Mouse (Mus musculus) CH12.LX (cell line): ENCODE results near the gene Zfp93. TPM values are rescaled to one million over a fixed set of nuclear protein-coding genes. Genes with fewer than 3 reads are reported as not detected.

Experiments
- DNase-seq: peaks from one replicate; pipeline ENCODE4 v3.0.0-alpha.2; 2013; ENCODE audit errors: extremely low read depth
- H3K27ac ChIP-seq: 2 replicates; pipeline ENCODE4 v1.5.1; 2012; ENCODE audit warnings: low read depth, mild to moderate bottlenecking, control low read depth, moderate library complexity; ENCODE audit not compliant: insufficient read depth
- H3K27me3 ChIP-seq: replicated peaks from 2 replicates; pipeline ENCODE3; 2012; ENCODE audit warnings: inconsistent platforms
- H3K36me3 ChIP-seq, 2 experiments: replicated peaks in 1 of 2; 2 replicates each; pipeline versions ENCODE3 to v1.6.1; 2012; ENCODE audit warnings: inconsistent platforms in 1 of 2, low read length in 1 of 2, mild to moderate bottlenecking in 1 of 2, mixed read lengths in 1 of 2, moderate library complexity in 1 of 2; ENCODE audit not compliant: control insufficient read depth in 1 of 2, insufficient read depth in 1 of 2
- H3K4me1 ChIP-seq, 2 experiments: 2 replicates each; pipeline ENCODE4 v1.6.1; 2012; ENCODE audit warnings: inconsistent platforms in 1 of 2, moderate library complexity in 1 of 2; ENCODE audit not compliant: insufficient read depth in 2 of 2, control insufficient read depth in 1 of 2
- H3K4me2 ChIP-seq: 2 replicates; pipeline ENCODE4 v1.6.1; 2012; ENCODE audit warnings: low read depth, mild to moderate bottlenecking, control low read depth; ENCODE audit not compliant: poor library complexity, insufficient read depth, severe bottlenecking
- H3K4me3 ChIP-seq, 3 experiments: fragments of 150-350 bp in 1 of 3; sonication (generic) in 1 of 3; replicated peaks in 1 of 3; 2 replicates each; pipeline versions ENCODE3 to v1.5.1; 2011 to 2012; ENCODE audit warnings: low read depth in 2 of 3, low read length in 2 of 3, mild to moderate bottlenecking in 2 of 3, moderate library complexity in 2 of 3, control low read depth in 1 of 3, improper control_type of control experiment in 1 of 3, inconsistent platforms in 1 of 3, mixed read lengths in 1 of 3; ENCODE audit not compliant: poor library complexity in 1 of 3
- H3K79me2 ChIP-seq: replicated peaks from 2 replicates; pipeline ENCODE4 v1.6.1; 2012; ENCODE audit warnings: mild to moderate bottlenecking, moderate library complexity; ENCODE audit not compliant: control insufficient read depth, poor library complexity, insufficient read depth, severe bottlenecking; ENCODE audit errors: extremely low read depth
- H3K9ac ChIP-seq: 2 replicates; pipeline ENCODE4 v1.6.1; 2012; ENCODE audit warnings: low read depth, mild to moderate bottlenecking, control low read depth, moderate library complexity; ENCODE audit not compliant: insufficient read depth
- H3K9me3 ChIP-seq: replicated peaks from 2 replicates; pipeline ENCODE3; 2012; ENCODE audit warnings: low read length, inconsistent platforms, mixed read lengths
- CTCF ChIP-seq, 2 experiments: IDR thresholded peaks in 1 of 2; conservative IDR thresholded peaks in 1 of 2; 2 replicates each; pipeline ENCODE4 v1.5.1; 2011 to 2012; ENCODE audit warnings: low read depth in 2 of 2, low read length in 2 of 2, improper control_type of control experiment in 1 of 2, inconsistent platforms in 1 of 2, mild to moderate bottlenecking in 1 of 2, moderate library complexity in 1 of 2
- ELF1 ChIP-seq: IDR thresholded peaks from 2 replicates; pipeline ENCODE4 v1.6.1; 2014; ENCODE audit warnings: low read depth, mild to moderate bottlenecking, inconsistent platforms, low read length, improper control_type of control experiment
- GABPA ChIP-seq: IDR thresholded peaks from 2 replicates; pipeline ENCODE4 v1.6.1; 2012; ENCODE audit warnings: low read depth, low read length, improper control_type of control experiment, inconsistent platforms; ENCODE audit not compliant: insufficient replicate concordance
- HCFC1 ChIP-seq: IDR thresholded peaks from 2 replicates; pipeline ENCODE4 v1.6.1; 2012; ENCODE audit warnings: low read depth, mild to moderate bottlenecking, inconsistent platforms, low read length, improper control_type of control experiment
- JUN ChIP-seq: IDR thresholded peaks from 2 replicates; pipeline ENCODE4 v1.6.1; 2011; ENCODE audit warnings: low read depth, mild to moderate bottlenecking, low read length, improper control_type of control experiment, moderate library complexity; ENCODE audit not compliant: insufficient read depth
- JUND ChIP-seq: conservative IDR thresholded peaks from 2 replicates; pipeline ENCODE4 v1.6.1; 2011; ENCODE audit warnings: low read depth, low read length, improper control_type of control experiment
- TBP ChIP-seq: conservative IDR thresholded peaks from 2 replicates; pipeline ENCODE4 v1.6.1; 2011; ENCODE audit warnings: low read depth, low read length, improper control_type of control experiment
- UBTF ChIP-seq: IDR thresholded peaks from 2 replicates; pipeline ENCODE4 v1.6.1; 2012; ENCODE audit warnings: low read depth, mild to moderate bottlenecking, inconsistent platforms, low read length, improper control_type of control experiment, moderate library complexity
- USF1 ChIP-seq: IDR thresholded peaks from 2 replicates; pipeline ENCODE4 v1.6.1; 2014; ENCODE audit warnings: low read depth, mild to moderate bottlenecking, inconsistent platforms, low read length, improper control_type of control experiment
- USF2 ChIP-seq: conservative IDR thresholded peaks from 2 replicates; pipeline ENCODE4 v1.6.1; 2011; ENCODE audit warnings: low read depth, low read length, improper control_type of control experiment
- ZKSCAN1 ChIP-seq: IDR thresholded peaks from 2 replicates; pipeline ENCODE4 v1.6.1; 2012; ENCODE audit warnings: low read depth, inconsistent platforms, low read length, improper control_type of control experiment, borderline replicate concordance
- ZMIZ1 ChIP-seq: IDR thresholded peaks from 2 replicates; pipeline ENCODE4 v1.6.1; 2012; ENCODE audit warnings: low read depth, mild to moderate bottlenecking, inconsistent platforms, low read length, improper control_type of control experiment
- ZNF384 ChIP-seq: IDR thresholded peaks from 2 replicates; pipeline ENCODE4 v1.6.1; 2012; ENCODE audit warnings: low read depth, low read length, improper control_type of control experiment, inconsistent platforms
- dilution Hi-C: fragments of 300-500 bp; cut with MboI; formaldehyde crosslinking; loops from 2 replicates; pipeline ENCODE4 v1.14.3; 2020; ENCODE audit warnings: low sequenced_read_pairs; ENCODE audit not compliant: extremely low pct_unique_long_range_greater_than_20kb, extremely low pct_ligation_motif_present
- in situ Hi-C: fragments of 300-500 bp; cut with MboI; formaldehyde crosslinking; loops from 3 replicates; pipeline ENCODE4 v1.14.3; 2019; ENCODE audit warnings: low sequenced_read_pairs, low pct_ligation_motif_present, low pct_unique_long_range_greater_than_20kb, mixed read lengths
- polyA plus RNA-seq: library from polyadenylated mRNA; unstranded; fragments of >175 nt; gene quantifications from 2 replicates; pipeline ENCODE4 v1.2.1, GENCODE M21; 2012; ENCODE audit warnings: low read depth; ENCODE audit not compliant: insufficient read length
- total RNA-seq, 2 experiments: library from RNA; depleted of rRNA; stranded (reverse); fragments of 300-350 nt in 1 of 2; fragments of >200 nt in 1 of 2; gene quantifications; 2 replicates each; pipeline ENCODE4 v1.2.3; 2012 to 2014

Zfp93 gene
- total and polyA plus RNA-seq, 3 experiments, result 0.11 to 0.30 (median 0.21) TPM

DNA sequence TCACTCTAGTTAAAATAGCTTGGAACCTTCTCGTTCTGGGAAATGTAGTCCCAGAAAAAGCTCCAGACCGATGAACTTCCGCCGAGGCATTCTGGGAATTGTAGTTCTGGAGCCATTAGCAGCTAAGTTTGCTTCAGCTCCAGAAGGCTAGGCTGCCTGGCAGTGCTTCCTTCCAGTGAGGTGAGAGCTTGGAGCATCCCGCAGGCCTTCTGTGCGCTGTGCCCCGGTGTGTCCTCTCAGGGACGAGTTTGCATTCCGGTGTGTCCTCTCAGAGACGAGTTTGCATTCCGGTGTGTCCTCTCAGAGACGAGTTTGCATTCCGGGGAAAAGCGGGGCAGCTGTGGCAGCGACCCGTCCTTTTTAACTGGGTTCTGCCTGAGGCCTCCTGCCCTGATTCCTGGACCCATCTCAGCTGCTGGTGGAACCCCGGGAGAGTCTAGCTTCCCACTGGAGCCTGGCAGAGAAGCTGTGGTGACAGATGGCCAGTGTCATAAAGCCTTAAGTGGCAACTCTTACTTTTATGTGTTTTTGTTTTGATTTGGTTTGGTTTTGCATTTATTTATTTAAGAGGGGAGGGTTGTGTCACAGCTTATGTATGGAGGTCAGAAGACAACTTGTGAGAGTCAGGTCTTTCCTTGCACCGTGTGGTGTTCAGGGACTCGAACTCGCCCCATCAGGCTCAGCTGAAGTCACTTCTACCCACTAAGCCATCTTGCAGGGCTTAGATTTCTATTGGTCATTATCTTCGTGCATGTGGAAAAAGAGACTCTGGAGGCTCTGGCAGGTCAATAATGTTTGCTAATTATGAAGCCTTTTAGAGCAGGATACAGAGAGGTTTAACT lies 15.4 kb upstream of the Zfp93 start, which contains the start of gene Zfp108:
Gene Zfp108 (plus strand): TSS at position 162 of the 842 bp plus-strand sequence.
- H3K36me3 ChIP-seq, result no peaks in the 10 kb centered on the region
- no peak within 1 kb of the TSS for H3K4me3 ChIP-seq
- no peak within 1 kb of the TSS for H3K27ac ChIP-seq
- TF ChIP-seq ZMIZ1, result no peak
- TF ChIP-seq HCFC1, result peak; percentile 78
- in situ Hi-C loops, result no loop called here
- H3K27me3 ChIP-seq, result peaks cover 11% of the 10 kb centered on the region
- no peaks in the 10 kb centered on the region for H3K9me3 ChIP-seq
- H3K4me1 ChIP-seq, result no peaks in the 10 kb centered on the region; a peak in 1 of 4 replicates
- no peak for DNase-seq
- no peak within 1 kb of the TSS for H3K9ac ChIP-seq
- dilution Hi-C loops, result no loop called here
- no peak within 1 kb of the TSS for H3K4me2 ChIP-seq
- no peaks in the 10 kb centered on the region for H3K79me2 ChIP-seq

GRCm38 (mm10) chr7:24259306-24259999 lies 10.8 kb upstream of the Zfp93 start:
- Histone ChIP-seq H3K79me2 (no peaks in the 10 kb centered on the region), H3K4me1 (no peaks in the 10 kb centered on the region; a peak in 1 of 4 replicates), H3K4me3 (no peak overlapping the region), H3K36me3 (no peaks in the 10 kb centered on the region), H3K27ac (no peak overlapping the region), H3K9ac (no peak overlapping the region), H3K27me3 (peaks cover 12% of the 10 kb centered on the region), H3K4me2 (no peak overlapping the region), H3K9me3 (no peaks in the 10 kb centered on the region)
- TF ChIP-seq ZNF384 (no peak), JUND (no peak), TBP (no peak), CTCF (conservative IDR thresholded peaks at IDR 0.05 in 1 of 2, IDR thresholded peaks at IDR 0.05 in 1 of 2; ENCODE audit: low read depth in 2 of 2, low read length in 2 of 2) (no peak), GABPA (no peak), USF1 (no peak), ELF1 (no peak), USF2 (no peak), ZKSCAN1 (no peak), UBTF (no peak), JUN (no peak)
- no peak for DNase-seq
- in situ Hi-C loops, result no loop called here
- dilution Hi-C loops, result no loop called here
